Mouse (Mus musculus) G1E (cell line): Measurements from ENCODE around the gene Cnpy4. TPM values are rescaled to one million over a fixed set of nuclear protein-coding genes. Genes with fewer than 3 reads are reported as not detected.
A peak's percentile ranks its signal among the peaks of the same experiment; 100 is the strongest.

Source experiments
- ATAC-seq: 2 replicates; pipeline ENCODE4 v1.8.0; 2016; ENCODE audit warnings: mild to moderate bottlenecking; ENCODE audit not compliant: insufficient number of reproducible peaks, poor library complexity, low FRiP score, severe bottlenecking; ENCODE audit errors: extremely low read depth
- DNase-seq: peaks from one replicate; pipeline ENCODE4 v3.0.0; 2012; ENCODE audit warnings: low spot score
- H3K27me3 ChIP-seq: 2 replicates; pipeline ENCODE4 v1.6.1; 2012; ENCODE audit warnings: mild to moderate bottlenecking, low read length, inconsistent platforms; ENCODE audit not compliant: insufficient read depth
- H3K36me3 ChIP-seq: replicated peaks from 2 replicates; pipeline ENCODE3; 2012; ENCODE audit warnings: mild to moderate bottlenecking, inconsistent platforms
- H3K4me1 ChIP-seq: 2 replicates; pipeline ENCODE4 v1.6.1; 2012; ENCODE audit warnings: low read depth, low read length, inconsistent platforms, mixed read lengths; ENCODE audit not compliant: insufficient read depth
- H3K4me3 ChIP-seq: 2 replicates; pipeline ENCODE4 v1.5.1; 2012; ENCODE audit warnings: low read depth, mild to moderate bottlenecking, inconsistent platforms, low read length, moderate library complexity, mixed read lengths
- H3K9me3 ChIP-seq: replicated peaks from 2 replicates; pipeline ENCODE4 v1.6.1; 2012; ENCODE audit warnings: inconsistent platforms
- CTCF ChIP-seq: IDR thresholded peaks from 2 replicates; pipeline ENCODE4 v1.5.1; 2012; ENCODE audit warnings: low read depth, low read length, inconsistent platforms, mixed read lengths
- GATA1 ChIP-seq: IDR thresholded peaks from 2 replicates; pipeline ENCODE4 v1.6.1; 2012; ENCODE audit warnings: borderline replicate concordance, low read length, inconsistent platforms, mixed read lengths
- GATA2 ChIP-seq: IDR thresholded peaks from 2 replicates; pipeline ENCODE4 v1.6.1; 2012; ENCODE audit warnings: low read depth, low read length, inconsistent platforms, borderline replicate concordance
- POLR2AphosphoS5 ChIP-seq: IDR thresholded peaks from 2 replicates; pipeline ENCODE4 v1.6.1; 2012; ENCODE audit warnings: low read depth, low read length, inconsistent platforms; ENCODE audit not compliant: insufficient replicate concordance
- TAL1 ChIP-seq: conservative IDR thresholded peaks from 2 replicates; pipeline ENCODE4 v1.6.1; 2012; ENCODE audit warnings: low read depth, low read length, inconsistent platforms, mixed read lengths
- polyA plus RNA-seq: library from polyadenylated mRNA; stranded (reverse); fragments of >175 nt; gene quantifications from 2 replicates; pipeline ENCODE4 v1.2.3, GENCODE M21; 2012
- total RNA-seq, 2 experiments: library from RNA; stranded (forward) in 1 of 2; stranded (reverse) in 1 of 2; fragments of 200-1000 nt in 1 of 2; fragments of >200 nt in 1 of 2; fragmentation: Nextera tagmentation in 1 of 2; gene quantifications; 2 replicates each; pipeline ENCODE4 v1.2.3; 2014 to 2017

Gene Cnpy4
- total and polyA plus RNA-seq, 3 experiments: 1.3 to 31.1 (median 20.2) TPM

- peaks cover 3% of the 10 kb centered on the region; the same call in 1 of the 2 replicates for H3K4me1 ChIP-seq
- DNase-seq (no peak), ATAC-seq (no peak)
- H3K4me3 ChIP-seq: no peak within 1 kb of the TSS
- TF ChIP-seq CTCF: no peak
- TF ChIP-seq TAL1: no peak
- TF ChIP-seq GATA2: no peak
- no peak for TF ChIP-seq POLR2AphosphoS5
- TF ChIP-seq GATA1: no peak
- H3K36me3 ChIP-seq: no peaks in the 10 kb centered on the region
- peaks cover 8% of the 10 kb centered on the region; the same call in 1 of the 2 replicates for H3K27me3 ChIP-seq
- H3K9me3 ChIP-seq: no peaks in the 10 kb centered on the region
These were observed 38.4 kb downstream of the Cnpy4 start, which contains the start of gene Nxpe5 for GRCm38 (mm10) chr5:138225700-138226099. Nxpe5 (plus strand) TSS chr5:138225898.

DNA sequence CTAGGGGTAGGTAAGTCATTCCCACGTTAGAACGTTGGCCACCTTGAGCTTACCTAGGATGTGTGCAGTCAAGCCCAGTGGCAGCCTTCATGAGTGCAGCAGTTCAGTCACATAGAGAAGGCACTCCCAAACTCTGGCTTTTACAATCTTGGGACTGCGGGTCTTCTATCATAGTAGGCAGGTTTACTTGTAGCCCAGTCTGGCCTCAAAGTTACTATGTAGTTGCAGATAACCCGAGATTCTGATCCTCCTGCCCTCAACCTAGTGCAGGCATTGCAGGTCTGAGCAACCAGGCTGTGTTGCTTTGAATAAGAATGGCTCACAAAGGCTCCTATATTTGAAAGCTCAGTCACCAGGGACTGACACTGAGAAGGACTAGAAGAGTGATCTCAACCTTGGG, 39.2 kb downstream of the Cnpy4 start:
- DNase-seq (no peak), ATAC-seq (no peak)
- H3K4me3 ChIP-seq: no peak overlapping the region
- no peaks in the 10 kb centered on the region for H3K36me3 ChIP-seq
- no peaks in the 10 kb centered on the region for H3K9me3 ChIP-seq
- TF ChIP-seq TAL1 (no peak), POLR2AphosphoS5 (no peak)
- H3K4me1 ChIP-seq: peaks cover 3% of the 10 kb centered on the region; the same call in 1 of the 2 replicates
- peaks cover 8% of the 10 kb centered on the region; the same call in 1 of the 2 replicates for H3K27me3 ChIP-seq

DNA sequence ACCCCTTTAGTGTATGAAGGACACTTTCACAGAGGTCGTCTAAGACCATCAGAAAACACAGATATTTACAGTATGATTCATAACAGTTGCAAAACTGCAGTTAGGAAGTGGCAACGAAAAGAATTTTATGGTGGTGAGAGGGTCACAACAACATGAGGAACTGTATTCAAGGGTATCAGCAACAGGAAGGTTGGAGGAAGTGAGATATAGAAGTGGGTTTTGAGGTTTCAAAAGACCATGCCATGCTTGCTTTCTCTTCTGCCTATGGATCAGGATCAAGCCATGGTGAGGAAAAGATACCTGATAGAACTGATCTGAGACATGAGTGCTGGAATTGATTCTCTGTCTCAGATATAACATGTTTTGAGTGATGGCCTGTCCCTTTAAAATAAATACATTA, 40.1 kb downstream of the Cnpy4 start:
- TF ChIP-seq GATA1 (no peak), TAL1 (no peak), GATA2 (no peak), POLR2AphosphoS5 (no peak), CTCF (no peak)
- Histone ChIP-seq H3K4me3 (no peak overlapping the region), H3K4me1 (peaks cover 3% of the 10 kb centered on the region; the same call in 1 of the 2 replicates), H3K9me3 (no peaks in the 10 kb centered on the region), H3K27me3 (peaks cover 9% of the 10 kb centered on the region), H3K36me3 (no peaks in the 10 kb centered on the region)
- DNase-seq (no peak), ATAC-seq (no peak)

DNA sequence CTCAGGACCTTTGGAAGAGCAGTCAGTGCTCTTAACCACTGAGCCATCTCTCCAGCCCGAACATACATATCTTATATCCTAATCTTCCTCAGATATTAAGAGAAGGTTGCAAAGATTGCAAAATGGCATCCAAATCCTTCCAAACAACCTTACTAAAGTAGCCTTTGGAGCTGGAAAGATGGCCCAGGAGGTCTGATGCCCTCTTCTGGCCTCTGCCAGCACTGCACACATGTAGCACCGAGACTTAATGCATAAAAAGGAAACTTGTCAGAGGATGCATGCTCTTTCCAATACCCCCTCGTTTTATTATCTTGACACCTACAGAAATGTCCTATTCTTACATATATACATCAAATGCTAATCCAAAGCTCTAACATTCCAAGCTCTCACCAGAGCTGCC, 40.7 kb downstream of the Cnpy4 start:
- H3K27me3 ChIP-seq: peaks cover 11% of the 10 kb centered on the region
- H3K36me3 ChIP-seq: no peaks in the 10 kb centered on the region
- H3K9me3 ChIP-seq: no peaks in the 10 kb centered on the region
- ATAC-seq: no peak
- peak; percentile 72 for TF ChIP-seq CTCF
- TF ChIP-seq POLR2AphosphoS5: no peak
- H3K4me3 ChIP-seq: no peak overlapping the region
- no peak for DNase-seq
- H3K4me1 ChIP-seq: peaks cover 3% of the 10 kb centered on the region; the same call in 1 of the 2 replicates

- Histone ChIP-seq H3K27me3 (peaks cover 11% of the 10 kb centered on the region), H3K4me1 (peaks cover 3% of the 10 kb centered on the region; the same call in 1 of the 2 replicates), H3K4me3 (no peak overlapping the region), H3K36me3 (no peaks in the 10 kb centered on the region), H3K9me3 (no peaks in the 10 kb centered on the region)
- TF ChIP-seq TAL1: no peak
- TF ChIP-seq GATA1: no peak
- no peak for TF ChIP-seq CTCF
- no peak for TF ChIP-seq POLR2AphosphoS5
- TF ChIP-seq GATA2: no peak
- ATAC-seq (no peak), DNase-seq (no peak)
These were observed 42.2 kb downstream of the Cnpy4 start for GRCm38 (mm10) chr5:138229511-138229910.

DNA sequence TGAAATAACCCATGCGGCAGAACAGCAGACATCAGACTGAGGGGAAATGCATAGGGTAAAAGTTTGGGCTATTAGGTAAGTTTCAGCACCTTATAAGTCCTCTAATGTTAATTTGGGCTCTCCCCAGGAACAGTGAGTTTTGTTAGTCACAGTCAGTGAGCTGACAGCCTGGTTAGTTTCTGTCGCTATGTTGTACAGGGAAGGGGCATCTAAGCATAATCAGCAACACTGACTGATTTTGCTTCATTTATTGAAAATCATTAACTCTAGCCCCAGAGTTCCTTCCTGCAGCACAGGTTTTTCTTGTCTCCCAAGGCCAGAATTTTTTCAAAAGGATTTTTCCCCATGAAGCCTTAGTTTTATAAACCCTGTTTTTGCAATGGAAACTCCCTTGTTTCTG, 46.5 kb downstream of the Cnpy4 start:
- DNase-seq (no peak), ATAC-seq (no peak)
- H3K27me3 ChIP-seq: peaks cover 8% of the 10 kb centered on the region
- no peak overlapping the region for H3K4me3 ChIP-seq
- H3K4me1 ChIP-seq: no peaks in the 10 kb centered on the region
- no peaks in the 10 kb centered on the region for H3K36me3 ChIP-seq
- TF ChIP-seq GATA1 (no peak), GATA2 (no peak), TAL1 (no peak), CTCF (no peak), POLR2AphosphoS5 (no peak)
- H3K9me3 ChIP-seq: no peaks in the 10 kb centered on the region

GRCm38 (mm10) chr5:138234224-138234623, 46.9 kb downstream of the Cnpy4 start:
- H3K9me3 ChIP-seq: no peaks in the 10 kb centered on the region

More at GRCm38 (mm10) chr5:138234224-138234623, 46.9 kb downstream of the Cnpy4 start:
- no peak for ATAC-seq
- TF ChIP-seq GATA2 (no peak), CTCF (no peak), GATA1 (no peak), POLR2AphosphoS5 (no peak), TAL1 (no peak)
- H3K4me3 ChIP-seq: no peak overlapping the region
- H3K27me3 ChIP-seq: peaks cover 10% of the 10 kb centered on the region
- H3K4me1 ChIP-seq: no peaks in the 10 kb centered on the region
- DNase-seq: no peak
- no peaks in the 10 kb centered on the region for H3K36me3 ChIP-seq
